ENCODE assay signal across 8 mouse cellular contexts in genomic region chr13:65111961-65112360, GRCm38 (mm10). TPM values are rescaled to one million over a fixed set of nuclear protein-coding genes. Genes with fewer than 3 reads are reported as not detected.
DNase-seq lines count a peak whose midpoint lies in the region; ATAC-seq lines count a peak whose summit lies in the region.

No protein-coding gene starts in this region.

- ATAC-seq in embryonic facial prominence, embryonic 14.5 days (ENCODE audit: low read depth) = no peak
- peak; percentile 69 to 81 for ATAC-seq in hematopoietic stem cell, adult 5-6 weeks (replicated peaks in 1 of 2; ENCODE audit: insufficient read depth in 1 of 2, low FRiP score in 2 of 2, low TSS enrichment in 1 of 2, low read depth in 1 of 2, poor library complexity in 2 of 2, severe bottlenecking in 2 of 2)
- no peak for ATAC-seq in limb, embryonic 11.5 days (ENCODE audit: insufficient number of reproducible peaks, low FRiP score, low TSS enrichment, low read depth)
- 0 out of 2 replicates have a peak, but pooled peaks have one; percentile 7 for ATAC-seq in midbrain, embryonic 12.5 days (ENCODE audit: low FRiP score, low read depth)

- intact Hi-C loops in heart, postnatal 25 days (cut with DNase I) = loop anchor here (5.0 to 10.0 kb wide), 3 partner anchors 130 to 797 kb away; partner anchors contain the start of genes Aaed1 and Zfp369

- peaks cover 11% of the 10 kb centered on the region for H3K4me1 ChIP-seq in embryonic facial prominence, embryonic 14.5 days (ENCODE audit: control insufficient read depth, insufficient read depth, low read length)
- no peaks in the 10 kb centered on the region for H3K4me1 ChIP-seq in limb, embryonic 11.5 days (ENCODE audit: control insufficient read depth, insufficient read depth, low read length)
- H3K4me1 ChIP-seq in midbrain, embryonic 12.5 days = peaks cover 8% of the 10 kb centered on the region; the same call in 1 of the 2 replicates

- H3K9ac ChIP-seq in embryonic facial prominence, embryonic 14.5 days (ENCODE audit: low read depth, low read length) = peak overlapping the region; percentile 97
- H3K9ac ChIP-seq in limb, embryonic 11.5 days (ENCODE audit: low read length) = peak overlapping the region; percentile 93
- H3K9ac ChIP-seq in midbrain, embryonic 12.5 days (replicated peaks) = peak overlapping the region; percentile 88

- peaks cover 18% of the 10 kb centered on the region for H3K9me3 ChIP-seq in embryonic facial prominence, embryonic 14.5 days (ENCODE audit: control insufficient read depth, low read length)
- H3K9me3 ChIP-seq in limb, embryonic 11.5 days (ENCODE audit: control insufficient read depth, low read length) = peaks cover 5% of the 10 kb centered on the region; the same call in 1 of the 2 replicates
- 0 out of 2 replicates have a peak, but pooled peaks cover 4% of the 10 kb centered on the region for H3K9me3 ChIP-seq in midbrain, embryonic 12.5 days

- peak overlapping the region; percentile 90 for H3K4me3 ChIP-seq in embryonic facial prominence, embryonic 14.5 days (ENCODE audit: low read depth, low read length)
- H3K4me3 ChIP-seq in limb, embryonic 11.5 days (ENCODE audit: low read depth, low read length) = peak overlapping the region; percentile 84
- H3K4me3 ChIP-seq in midbrain, embryonic 12.5 days = peak overlapping the region; percentile 89

- no peaks in the 10 kb centered on the region for H3K27me3 ChIP-seq in embryonic facial prominence, embryonic 14.5 days (replicated peaks; ENCODE audit: control insufficient read depth, insufficient read depth, low read length)
- H3K27me3 ChIP-seq in limb, embryonic 11.5 days (ENCODE audit: control insufficient read depth, insufficient read depth, low read length) = no peaks in the 10 kb centered on the region
- H3K27me3 ChIP-seq in midbrain, embryonic 12.5 days = no peaks in the 10 kb centered on the region

- H3K27ac ChIP-seq in embryonic facial prominence, embryonic 14.5 days (replicated peaks; ENCODE audit: low read depth, low read length) = peak overlapping the region; percentile 91
- H3K27ac ChIP-seq in limb, embryonic 11.5 days (replicated peaks; ENCODE audit: low read depth, low read length) = no peak overlapping the region
- H3K27ac ChIP-seq in midbrain, embryonic 12.5 days (replicated peaks) = peak overlapping the region; percentile 88

- peak overlapping the region; percentile 77 for H3K4me2 ChIP-seq in embryonic facial prominence, embryonic 14.5 days (ENCODE audit: low read depth, low read length)
- peak overlapping the region; percentile 68 for H3K4me2 ChIP-seq in limb, embryonic 11.5 days (ENCODE audit: low read depth, severe bottlenecking)
- H3K4me2 ChIP-seq in midbrain, embryonic 12.5 days (replicated peaks) = peak overlapping the region; percentile 78

- 1% methylated on average over 5 of the region's 5 CpGs for WGBS in embryonic facial prominence, embryonic 14.5 days
- WGBS in limb, embryonic 11.5 days = 0% methylated on average over 5 of the region's 5 CpGs
- WGBS in midbrain, embryonic 12.5 days = under 1% methylated on average over 5 of the region's 5 CpGs

- H3K36me3 ChIP-seq in embryonic facial prominence, embryonic 14.5 days (ENCODE audit: control insufficient read depth, insufficient read depth, low read length) = no peaks in the 10 kb centered on the region
- no peaks in the 10 kb centered on the region for H3K36me3 ChIP-seq in limb, embryonic 11.5 days (ENCODE audit: control insufficient read depth, insufficient read depth, low read length)
- peaks cover 4% of the 10 kb centered on the region; the same call in 1 of the 2 replicates for H3K36me3 ChIP-seq in midbrain, embryonic 12.5 days

- peak; percentile 90 for DNase-seq in heart, adult 11 months
- DNase-seq in heart, postnatal 25 days (ENCODE audit: low spot score) = no peak
- DNase-seq in embryonic facial prominence, embryonic 14.5 days (ENCODE audit: low spot score) = peak; percentile 10
- DNase-seq in limb, embryonic 11.5 days (ENCODE audit: low spot score) = peak; percentile 29
- peak; percentile 11 for DNase-seq in thymus, postnatal 4 days
- DNase-seq in urinary bladder, adult 2 months (ENCODE audit: low spot score) = no peak

RNA-seq across cellular contexts. Expression of gene Mfsd14b, which starts 0.8 kb away (rescaled TPM):
- 10 to 100 TPM; 16.6 to 20.6 TPM for total RNA-seq in heart, postnatal 25 days (2021)
- polyA plus RNA-seq in embryonic facial prominence, embryonic 14.5 days (2014; fragmentation: Nextera tagmentation; extraction: Ambion mirVana) = 58.6 and 67.2 TPM in 2 replicates
- 69.4 and 77.5 TPM in 2 replicates for total RNA-seq in hematopoietic stem cell, adult 5-6 weeks (2017)
- 49.3 and 53.6 TPM in 2 replicates for polyA plus RNA-seq in limb, embryonic 11.5 days (2014; fragmentation: Nextera tagmentation; extraction: Ambion mirVana)
- polyA plus RNA-seq in midbrain, embryonic 12.5 days (2016; fragmentation: Nextera tagmentation; extraction: Ambion mirVana) = 40.5 and 41.0 TPM in 2 replicates
- polyA plus RNA-seq in urinary bladder, adult 2 months (2012; rRNA removed) = 24.6 and 26.8 TPM in 2 replicates

RNA-seq across cellular contexts. Expression of gene Olfr465-ps1, which starts 25.9 kb away (rescaled TPM):
- not detected for total RNA-seq in heart, postnatal 25 days (2021)
- 0.14 TPM in 1 of 2 replicates, not detected in the other for polyA plus RNA-seq in embryonic facial prominence, embryonic 14.5 days (2014; fragmentation: Nextera tagmentation; extraction: Ambion mirVana)
- not detected in 2 replicates for total RNA-seq in hematopoietic stem cell, adult 5-6 weeks (2017)
- not detected in 2 replicates for polyA plus RNA-seq in limb, embryonic 11.5 days (2014; fragmentation: Nextera tagmentation; extraction: Ambion mirVana)
- polyA plus RNA-seq in midbrain, embryonic 12.5 days (2016; fragmentation: Nextera tagmentation; extraction: Ambion mirVana) = not detected in 2 replicates
- not detected in 2 replicates for polyA plus RNA-seq in urinary bladder, adult 2 months (2012; rRNA removed)

RNA-seq across cellular contexts. Expression of gene Olfr466, which starts 38.1 kb away (rescaled TPM):
- total RNA-seq in heart, postnatal 25 days (2021) = not detected
- not detected in 2 replicates for polyA plus RNA-seq in embryonic facial prominence, embryonic 14.5 days (2014; fragmentation: Nextera tagmentation; extraction: Ambion mirVana)
- not detected in 2 replicates for total RNA-seq in hematopoietic stem cell, adult 5-6 weeks (2017)
- polyA plus RNA-seq in limb, embryonic 11.5 days (2014; fragmentation: Nextera tagmentation; extraction: Ambion mirVana) = not detected in 2 replicates
- not detected in 2 replicates for polyA plus RNA-seq in midbrain, embryonic 12.5 days (2016; fragmentation: Nextera tagmentation; extraction: Ambion mirVana)
- polyA plus RNA-seq in urinary bladder, adult 2 months (2012; rRNA removed) = not detected in 2 replicates

RNA-seq across cellular contexts. Expression of gene Prss47, which starts 59.4 kb away (rescaled TPM):
- not detected for total RNA-seq in heart, postnatal 25 days (2021)
- not detected in 2 replicates for polyA plus RNA-seq in embryonic facial prominence, embryonic 14.5 days (2014; fragmentation: Nextera tagmentation; extraction: Ambion mirVana)
- total RNA-seq in hematopoietic stem cell, adult 5-6 weeks (2017) = not detected in 2 replicates
- polyA plus RNA-seq in limb, embryonic 11.5 days (2014; fragmentation: Nextera tagmentation; extraction: Ambion mirVana) = not detected in 2 replicates
- not detected in 2 replicates for polyA plus RNA-seq in midbrain, embryonic 12.5 days (2016; fragmentation: Nextera tagmentation; extraction: Ambion mirVana)
- polyA plus RNA-seq in urinary bladder, adult 2 months (2012; rRNA removed) = not detected in 2 replicates

Comparison
In these comparisons a context has a peak if more than half of its experiments do, and no peak if none do; other contexts are left out.
1. DNase-seq: peak in heart, adult 11 months (single experiment), embryonic facial prominence, embryonic 14.5 days (single experiment), limb, embryonic 11.5 days (single experiment) and thymus, postnatal 4 days (single experiment); none in heart, postnatal 25 days (single experiment) and urinary bladder, adult 2 months (single experiment).
2. ATAC-seq: peak in hematopoietic stem cell, adult 5-6 weeks (2 of 2) and midbrain, embryonic 12.5 days (single experiment); none in embryonic facial prominence, embryonic 14.5 days (single experiment) and limb, embryonic 11.5 days (single experiment).
3. Peak in every context shown above with its lines, with median percentiles within 50 percentile points of each other: H3K4me2 ChIP-seq, H3K4me3 ChIP-seq and H3K9ac ChIP-seq.